Mouse (Mus musculus) ES-E14 (cell line): Measurements from ENCODE around the gene Rrm2. TPM values are rescaled to one million over a fixed set of nuclear protein-coding genes. Genes with fewer than 3 reads are reported as not detected.

Source experiments
- DNase-seq: peaks from one replicate; pipeline ENCODE4 v3.0.0-alpha.2; 2013; ENCODE audit warnings: low read depth, low spot score
- H3K27ac ChIP-seq: 2 replicates; pipeline ENCODE4 v1.5.1; 2012; ENCODE audit warnings: low read depth, mild to moderate bottlenecking, low read length, moderate library complexity, mixed read lengths; ENCODE audit not compliant: poor library complexity, insufficient read depth, severe bottlenecking
- H3K36me3 ChIP-seq: 2 replicates; pipeline ENCODE4 v1.6.1; 2012; ENCODE audit warnings: mild to moderate bottlenecking, low read length, moderate library complexity, mixed read lengths; ENCODE audit not compliant: control insufficient read depth, poor library complexity, insufficient read depth, severe bottlenecking
- H3K4me1 ChIP-seq, 2 experiments: fragments of 150-350 bp in 1 of 2; sonication (generic) in 1 of 2; 2 replicates each; pipeline ENCODE4 v1.6.1; 2012; ENCODE audit warnings: low read length in 2 of 2, mild to moderate bottlenecking in 1 of 2, mixed read lengths in 1 of 2; ENCODE audit not compliant: control insufficient read depth in 2 of 2, insufficient read depth in 2 of 2, poor library complexity in 1 of 2
- H3K4me3 ChIP-seq, 2 experiments: fragments of 150-350 bp in 1 of 2; sonication (generic) in 1 of 2; 2 replicates each; pipeline ENCODE4 v1.5.1; 2012; ENCODE audit warnings: low read length in 2 of 2, low read depth in 1 of 2, mild to moderate bottlenecking in 1 of 2, mixed read lengths in 1 of 2; ENCODE audit not compliant: insufficient read depth in 1 of 2, poor library complexity in 1 of 2, severe bottlenecking in 1 of 2
- H3K9ac ChIP-seq: 2 replicates; pipeline ENCODE4 v1.6.1; 2012; ENCODE audit warnings: low read depth, mild to moderate bottlenecking, low read length, mixed read lengths; ENCODE audit not compliant: poor library complexity, insufficient read depth, severe bottlenecking
- H3K9me3 ChIP-seq: fragments of 150-350 bp; sonication (generic); 2 replicates; pipeline ENCODE4 v1.6.1; 2012; ENCODE audit warnings: low read depth, mild to moderate bottlenecking, low read length; ENCODE audit not compliant: control insufficient read depth, insufficient read depth
- CHD2 ChIP-seq: IDR thresholded peaks from 2 replicates; pipeline ENCODE4 v1.6.1; 2014; ENCODE audit warnings: mild to moderate bottlenecking, low read depth, low read length, inconsistent platforms
- HCFC1 ChIP-seq: IDR thresholded peaks from 2 replicates; pipeline ENCODE4 v1.6.1; 2012; ENCODE audit warnings: low read length, inconsistent platforms, borderline replicate concordance; ENCODE audit not compliant: insufficient read depth
- MAFK ChIP-seq: IDR thresholded peaks from 2 replicates; pipeline ENCODE4 v1.6.1; 2014; ENCODE audit warnings: mild to moderate bottlenecking, low read depth, low read length, inconsistent platforms; ENCODE audit not compliant: insufficient read depth
- ZC3H11A ChIP-seq: IDR thresholded peaks from 2 replicates; pipeline ENCODE4 v1.6.1; 2012; ENCODE audit warnings: low read depth, mild to moderate bottlenecking, inconsistent platforms, low read length, borderline replicate concordance
- ZNF384 ChIP-seq: IDR thresholded peaks from 2 replicates; pipeline ENCODE4 v1.6.1; 2012; ENCODE audit warnings: low read depth, low read length, inconsistent platforms
- in situ Hi-C, 2 experiments: fragments of 600-800 bp; cut with MboI; formaldehyde crosslinking; loops; one replicate each; pipeline ENCODE4 v1.15.1; 2025; ENCODE audit warnings: low sequenced_read_pairs in 2 of 2, inconsistent platforms in 1 of 2; ENCODE audit not compliant: unreplicated experiment in 2 of 2
- total RNA-seq: library from RNA; depleted of rRNA; stranded (reverse); fragments of 300-350 nt; gene quantifications from 2 replicates; pipeline ENCODE4 v1.2.3, GENCODE M21; 2012

Rrm2 gene
- total RNA-seq, 1 experiment: 112 TPM

DNA sequence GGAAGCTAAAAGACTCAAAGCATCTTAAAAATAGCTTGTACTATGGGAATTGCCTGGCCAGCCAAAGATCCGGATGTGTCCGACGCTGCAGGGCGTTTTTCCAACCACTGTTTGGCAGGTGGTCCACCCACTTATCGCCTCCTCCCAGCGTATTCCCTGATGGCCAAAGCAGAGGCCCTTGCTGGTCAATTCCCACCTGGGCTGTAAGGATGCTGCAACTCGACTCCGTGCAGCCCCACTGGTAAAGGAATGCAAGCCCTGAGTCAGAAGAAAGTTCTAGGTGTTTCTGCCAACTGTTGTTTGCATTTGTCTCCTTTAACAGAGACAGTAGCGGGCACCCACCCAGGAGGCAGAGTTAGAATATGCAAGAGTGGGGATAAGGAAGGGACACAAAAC lies 27.9 kb upstream of the Rrm2 start:
- TF ChIP-seq CHD2: no peak
- TF ChIP-seq MAFK: no peak
- TF ChIP-seq ZNF384: no peak
- no peak for TF ChIP-seq HCFC1
- no peak for TF ChIP-seq ZC3H11A
- no peak overlapping the region for H3K9ac ChIP-seq
- no peak overlapping the region for H3K27ac ChIP-seq
- no peaks in the 10 kb centered on the region for H3K9me3 ChIP-seq
- in situ Hi-C loops: no loop called here
- H3K36me3 ChIP-seq: no peaks in the 10 kb centered on the region
- peak overlapping the region; percentile 63 to 69; a peak in 3 of 4 replicates for H3K4me3 ChIP-seq
- peaks cover 0 to 2% of the 10 kb centered on the region in 2 experiments; a peak in 1 of 4 replicates for H3K4me1 ChIP-seq
- DNase-seq: no peak

DNA sequence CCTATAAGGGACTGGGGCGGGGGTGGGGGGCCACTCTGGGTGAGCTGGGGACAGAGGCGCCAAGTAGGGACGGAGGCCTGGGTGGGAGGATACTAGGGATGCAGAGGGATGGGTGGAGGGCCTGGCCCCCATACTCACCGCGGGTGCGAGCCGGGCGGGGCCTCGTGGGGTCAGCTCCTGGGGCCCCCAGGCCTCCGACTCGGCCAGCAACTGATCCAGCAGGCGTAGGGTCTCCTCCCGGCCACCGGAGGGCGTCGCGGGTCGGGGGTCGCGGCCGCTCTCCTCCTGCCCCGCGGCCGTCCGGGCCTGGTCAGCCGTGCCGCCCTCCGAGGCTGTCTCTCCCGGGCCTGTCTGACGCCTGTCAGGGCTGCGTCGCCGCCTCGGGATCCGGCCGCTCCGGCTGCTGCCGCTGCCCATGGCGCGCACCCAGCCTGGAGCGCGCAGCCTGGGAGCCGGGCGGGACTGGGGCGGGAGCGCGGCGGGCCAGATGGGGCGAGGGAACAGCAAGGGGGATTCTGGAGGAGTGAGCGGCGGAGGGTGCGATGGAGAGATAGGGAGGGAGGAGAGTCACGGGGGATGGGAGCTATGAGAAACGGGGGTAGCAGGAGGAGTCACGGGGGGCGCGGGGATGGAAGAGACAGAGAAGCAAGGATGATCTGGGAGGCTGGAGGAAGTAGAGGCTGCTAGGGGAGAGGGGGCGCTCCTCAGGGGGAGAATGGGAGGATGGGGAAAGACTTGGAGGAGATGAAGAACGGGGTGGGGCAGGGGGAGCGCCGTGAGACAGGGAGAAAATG lies 27.4 kb upstream of the Rrm2 start:
- no peak for DNase-seq
- TF ChIP-seq ZNF384 (no peak), CHD2 (no peak), ZC3H11A (no peak), HCFC1 (no peak), MAFK (no peak)
- no peaks in the 10 kb centered on the region for H3K36me3 ChIP-seq
- H3K4me1 ChIP-seq: peaks cover 0 to 2% of the 10 kb centered on the region in 2 experiments; a peak in 1 of 4 replicates
- in situ Hi-C loops: no loop called here
- no peak overlapping the region for H3K27ac ChIP-seq
- peak overlapping the region; percentile 53 for H3K9ac ChIP-seq
- no peaks in the 10 kb centered on the region for H3K9me3 ChIP-seq
- peak overlapping the region; percentile 63 to 69 for H3K4me3 ChIP-seq

DNA sequence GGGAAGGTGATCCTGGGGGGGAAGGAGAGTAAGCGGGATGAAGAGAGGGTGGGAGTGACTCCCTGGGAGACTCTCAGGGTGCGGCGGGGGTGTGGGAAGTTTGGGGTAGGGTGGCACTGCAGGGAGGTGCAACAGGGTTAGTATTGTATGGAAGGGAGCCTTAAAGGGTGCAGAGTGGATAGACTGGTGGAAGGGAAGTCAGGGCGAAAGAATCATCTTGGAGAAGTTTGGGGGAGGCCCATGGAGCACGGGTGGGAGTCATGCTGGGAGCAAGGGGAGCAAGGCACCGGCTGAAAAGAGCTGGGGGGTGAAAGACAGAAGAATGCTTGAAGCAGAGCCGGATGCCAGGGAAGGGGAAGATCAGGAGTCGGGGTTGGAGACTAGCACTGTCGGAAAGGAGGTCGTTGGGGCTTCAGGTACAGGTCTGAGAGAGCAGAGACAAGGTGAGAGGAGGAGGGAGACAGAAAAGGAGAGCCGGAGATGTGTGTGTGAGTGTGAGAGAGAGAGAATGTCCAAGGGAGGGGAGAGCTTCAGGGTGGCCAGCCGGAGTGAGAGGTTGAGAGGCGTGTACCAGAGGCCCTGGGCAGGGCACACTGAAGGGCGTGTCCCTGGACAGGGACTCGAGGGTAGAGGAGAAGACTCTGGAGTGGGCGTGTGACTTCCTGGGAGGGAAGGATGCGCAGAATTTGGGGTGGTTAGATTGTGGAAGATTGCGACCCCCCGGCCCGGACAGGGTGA lies 26.6 kb upstream of the Rrm2 start, which contains the start of gene Cys1:
Cys1 (minus strand) TSS at position 528 of the 738 bp plus-strand sequence.
- in situ Hi-C loops: no loop called here
- no peak for DNase-seq

DNA sequence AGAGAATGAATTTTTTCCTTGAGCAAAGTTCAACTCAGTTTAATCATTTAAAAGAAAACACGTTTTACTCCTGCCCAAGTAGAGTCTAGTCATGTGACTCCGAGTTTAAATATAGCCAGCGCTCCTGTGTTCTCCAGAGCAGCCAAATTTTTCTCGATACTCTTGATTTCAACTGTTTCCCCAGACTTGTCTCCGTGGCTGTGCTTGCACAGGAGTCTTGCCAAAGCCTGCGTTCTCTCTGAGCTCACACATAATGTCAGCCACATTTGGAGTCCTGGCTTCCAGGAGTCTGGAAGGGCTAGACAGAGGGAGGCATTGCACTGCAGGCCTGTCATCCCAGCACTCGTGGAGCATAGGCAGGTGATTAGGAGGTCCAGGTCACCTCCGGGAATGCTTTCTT lies 25.5 kb upstream of the Rrm2 start:
- H3K4me1 ChIP-seq: peaks cover 0 to 2% of the 10 kb centered on the region in 2 experiments; a peak in 1 of 4 replicates
- in situ Hi-C loops: no loop called here
- DNase-seq: no peak
- H3K9me3 ChIP-seq: no peaks in the 10 kb centered on the region
- TF ChIP-seq ZNF384: no peak
- no peak for TF ChIP-seq HCFC1
- H3K27ac ChIP-seq: no peak overlapping the region
- H3K36me3 ChIP-seq: no peaks in the 10 kb centered on the region
- H3K9ac ChIP-seq: no peak overlapping the region
- H3K4me3 ChIP-seq: no peak overlapping the region

More for the DNA sequence above, 26.6 kb upstream of the Rrm2 start, which contains the start of gene Cys1:
- TF ChIP-seq ZC3H11A (no peak), CHD2 (no peak), MAFK (no peak), HCFC1 (no peak), ZNF384 (no peak)
- Histone ChIP-seq H3K36me3 (no peaks in the 10 kb centered on the region), H3K4me1 (peaks cover 0 to 2% of the 10 kb centered on the region in 2 experiments; a peak in 1 of 4 replicates), H3K9ac (peak within 1 kb of the TSS; percentile 53), H3K4me3 (peak within 1 kb of the TSS; percentile 63 to 69), H3K9me3 (no peaks in the 10 kb centered on the region), H3K27ac (no peak within 1 kb of the TSS)
